Mouse (Mus musculus): Measurements from ENCODE around the gene Pdik1l. TPM values are rescaled to one million over a fixed set of nuclear protein-coding genes. Genes with fewer than 3 reads are reported as not detected.

Gene Pdik1l
- polyA plus RNA-seq, 1 experiment from 2014 or later: 33.9 TPM

DNA sequence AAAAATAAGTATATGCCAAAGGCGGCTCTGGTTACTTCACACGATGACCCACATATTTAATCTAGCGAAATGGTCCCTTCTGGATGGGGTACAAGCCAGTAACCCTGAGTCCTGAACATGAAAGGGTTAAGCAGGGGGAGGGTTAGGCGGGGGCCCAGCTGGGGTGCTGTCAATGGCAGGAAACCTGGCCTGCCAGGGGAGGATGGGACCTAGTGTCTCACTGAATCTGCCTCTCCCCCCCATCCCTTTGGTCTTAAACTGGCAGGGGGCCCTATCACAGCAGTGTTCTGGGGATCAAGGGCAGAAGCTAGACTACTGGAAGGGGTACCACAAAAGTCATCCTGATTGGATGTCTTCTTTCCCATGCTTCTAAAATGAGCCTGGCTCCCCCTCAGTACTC is 31.8 kb downstream of the Pdik1l start:
- Histone ChIP-seq H3K4me3 (replicated peaks) (no peak overlapping the region), H3K4me2 (no peak overlapping the region), H3K9ac (replicated peaks) (no peak overlapping the region), H3K9me3 (replicated peaks) (no peaks in the 10 kb centered on the region), H3K27me3 (replicated peaks) (peaks cover 45% of the 10 kb centered on the region), H3K27ac (replicated peaks) (no peak overlapping the region), H3K4me1 (peaks cover 49% of the 10 kb centered on the region), H3K36me3 (no peaks in the 10 kb centered on the region)
- no peak for ATAC-seq (ENCODE audit: low FRiP score)
- 27% methylated on average over 4 of the region's 4 CpGs for WGBS

DNA sequence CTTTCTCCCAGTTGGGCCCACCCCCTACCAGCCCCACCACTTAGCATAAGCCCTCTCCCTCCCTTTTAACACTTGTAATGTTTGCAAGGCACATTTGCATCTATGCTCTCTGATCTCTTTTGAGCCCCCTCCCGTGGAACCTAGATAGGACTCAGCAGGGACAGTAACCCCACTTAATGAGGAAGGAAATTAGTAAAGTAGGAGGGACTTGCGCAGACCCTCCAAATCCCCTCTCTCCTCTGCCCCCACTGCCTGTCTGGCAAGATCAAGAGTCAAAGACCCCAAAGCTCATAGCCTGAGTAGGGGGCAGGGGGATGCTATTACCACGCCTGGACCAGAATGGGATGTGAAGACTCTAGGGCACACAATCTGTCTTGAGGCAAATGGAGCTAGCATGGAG is 32.9 kb downstream of the Pdik1l start:
- peaks cover 49% of the 10 kb centered on the region for H3K27me3 ChIP-seq (replicated peaks)
- 26% methylated on average over 3 of the region's 3 CpGs for WGBS

DNA sequence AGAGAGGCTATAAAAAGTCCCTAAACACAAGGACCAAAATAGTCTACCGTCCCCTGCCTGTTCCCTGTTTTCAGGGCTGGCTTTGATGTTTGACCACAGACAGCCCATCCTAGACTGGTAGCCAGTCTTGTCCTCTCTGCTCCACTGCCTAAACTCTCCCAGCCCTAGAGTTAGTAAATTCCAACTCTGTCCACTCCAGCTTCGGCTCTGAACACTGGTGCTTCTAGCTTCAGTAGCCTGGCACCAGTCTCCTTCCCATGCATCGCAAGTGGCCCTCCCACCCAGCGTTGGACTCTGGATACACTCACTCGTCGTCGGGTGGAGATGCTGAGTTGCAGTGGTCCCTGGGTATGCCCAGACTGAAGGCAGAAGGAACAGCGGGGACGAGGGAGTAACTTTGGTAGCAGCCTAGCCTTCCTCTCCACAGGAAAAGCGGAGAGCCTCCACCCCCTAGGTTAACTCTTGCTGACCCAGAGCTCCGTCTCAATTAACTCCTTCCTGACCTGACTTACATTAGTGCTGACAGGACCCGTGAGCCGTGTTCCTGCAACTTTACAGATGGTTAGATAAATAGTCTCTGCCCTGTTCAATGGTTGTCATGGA is 33.9 kb downstream of the Pdik1l start, which contains the start of gene Grrp1:
Gene Grrp1, minus strand, starts transcription at position 385 of the 603 bp plus-strand sequence.
- Histone ChIP-seq H3K9ac (replicated peaks) (peak within 1 kb of the TSS; percentile 26; the same call in 1 of the 2 replicates), H3K27me3 (replicated peaks) (peaks cover 53% of the 10 kb centered on the region), H3K36me3 (no peaks in the 10 kb centered on the region), H3K4me1 (peaks cover 68% of the 10 kb centered on the region), H3K27ac (replicated peaks) (0 out of 2 replicates have a peak within 1 kb of the TSS, but pooled peaks have one; percentile 25), H3K4me2 (peak within 1 kb of the TSS; percentile 77), H3K4me3 (replicated peaks) (peak within 1 kb of the TSS; percentile 61), H3K9me3 (replicated peaks) (no peaks in the 10 kb centered on the region)
- 1% methylated on average over 13 of the region's 13 CpGs for WGBS
- no peak for ATAC-seq (ENCODE audit: low FRiP score)

More for the DNA sequence above, 32.9 kb downstream of the Pdik1l start:
- ATAC-seq (ENCODE audit: low FRiP score): no peak
- Histone ChIP-seq H3K9me3 (replicated peaks) (no peaks in the 10 kb centered on the region), H3K9ac (replicated peaks) (no peak overlapping the region), H3K36me3 (no peaks in the 10 kb centered on the region), H3K4me1 (peaks cover 59% of the 10 kb centered on the region), H3K27ac (replicated peaks) (no peak overlapping the region), H3K4me3 (replicated peaks) (no peak overlapping the region), H3K4me2 (no peak overlapping the region)

DNA sequence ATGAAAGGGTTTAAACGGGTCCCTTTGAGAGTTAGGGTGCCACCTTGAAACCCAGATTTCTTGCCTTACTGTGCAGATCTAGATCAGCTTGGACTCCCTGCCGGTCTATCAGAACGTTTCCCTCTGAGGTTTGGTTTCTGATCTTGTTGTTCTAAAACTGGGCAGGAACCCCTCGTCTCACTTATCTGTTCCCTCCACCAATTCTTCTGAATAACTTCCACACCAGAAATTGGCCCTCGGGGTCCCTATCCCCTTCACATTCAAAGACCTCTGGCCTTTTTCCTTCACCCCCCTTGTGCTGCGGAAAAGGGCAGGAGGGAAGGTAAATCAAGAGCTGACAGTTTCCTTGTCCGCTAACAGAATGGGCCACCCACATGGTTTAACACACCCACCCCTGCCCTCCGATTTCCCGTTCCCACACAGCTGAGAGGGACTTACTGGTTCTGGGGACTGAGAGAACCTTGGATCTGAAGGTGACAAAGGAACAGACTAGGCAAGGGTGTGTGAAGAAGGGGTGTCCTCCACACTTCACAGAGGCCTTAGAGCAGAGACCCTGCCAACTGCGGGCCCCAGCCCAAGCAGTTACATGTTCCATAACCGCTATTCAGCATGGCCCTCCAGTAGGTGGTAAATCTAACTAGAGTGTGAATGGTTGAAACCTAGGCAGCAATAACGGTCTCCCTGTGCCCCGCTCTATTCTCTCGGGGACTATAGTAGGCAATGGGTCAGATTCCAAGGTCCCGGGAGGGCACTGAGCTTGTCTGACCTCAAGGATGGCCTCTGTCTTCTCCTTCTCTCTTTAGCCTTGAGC is 34.6 kb downstream of the Pdik1l start:
- Histone ChIP-seq H3K27me3 (replicated peaks) (peaks cover 59% of the 10 kb centered on the region), H3K4me3 (replicated peaks) (peak overlapping the region; percentile 61), H3K27ac (replicated peaks) (peak overlapping the region; percentile 25; the same call in 1 of the 2 replicates), H3K9ac (replicated peaks) (peak overlapping the region; percentile 70; the same call in 1 of the 2 replicates), H3K4me1 (peaks cover 68% of the 10 kb centered on the region), H3K9me3 (replicated peaks) (no peaks in the 10 kb centered on the region), H3K4me2 (peak overlapping the region; percentile 77), H3K36me3 (no peaks in the 10 kb centered on the region)
- no peak for ATAC-seq (ENCODE audit: low FRiP score)
- WGBS: 8% methylated on average over 15 of the region's 15 CpGs

DNA sequence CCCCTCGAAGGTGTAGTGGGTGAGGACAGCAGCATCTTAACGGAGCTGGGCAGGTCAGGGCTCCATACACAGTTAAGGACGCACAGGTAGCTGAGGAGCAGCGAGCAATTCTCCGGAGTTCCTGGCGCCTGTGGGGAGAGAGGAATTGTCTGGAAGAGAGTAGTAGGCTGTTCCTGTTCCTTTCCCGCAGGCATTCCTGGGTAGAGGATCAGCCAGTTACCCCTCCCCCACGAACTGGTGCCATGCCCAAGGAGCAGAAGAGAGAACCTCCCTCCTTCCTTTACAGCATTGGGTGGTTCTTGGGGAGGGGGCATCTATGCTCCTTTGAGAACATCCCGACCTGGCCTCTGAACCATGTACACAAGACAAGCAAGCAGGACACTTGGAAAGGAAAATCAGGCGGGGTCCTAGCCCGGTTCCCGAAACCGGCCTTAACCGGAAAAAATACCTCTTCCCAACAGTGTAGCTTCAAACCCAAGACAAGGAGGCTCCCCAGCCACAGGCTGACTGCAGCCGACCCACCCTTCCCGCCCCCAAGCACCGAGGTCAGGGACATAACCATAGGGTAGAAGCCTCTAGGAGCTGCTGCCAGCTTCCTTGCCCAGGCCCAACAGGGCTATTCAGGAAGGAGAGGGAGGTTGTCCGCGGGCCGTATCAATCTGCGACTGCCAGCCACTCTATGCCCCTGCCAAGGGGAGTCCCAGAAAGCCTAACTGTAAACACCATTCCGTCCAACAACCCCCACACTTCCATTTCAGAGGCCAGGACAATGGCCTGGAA is 35.4 kb downstream of the Pdik1l start:
- peak; percentile 22; the same call in 1 of the 2 replicates for ATAC-seq (ENCODE audit: low FRiP score)
- peaks cover 68% of the 10 kb centered on the region for H3K4me1 ChIP-seq
- peaks cover 66% of the 10 kb centered on the region for H3K27me3 ChIP-seq (replicated peaks)

DNA sequence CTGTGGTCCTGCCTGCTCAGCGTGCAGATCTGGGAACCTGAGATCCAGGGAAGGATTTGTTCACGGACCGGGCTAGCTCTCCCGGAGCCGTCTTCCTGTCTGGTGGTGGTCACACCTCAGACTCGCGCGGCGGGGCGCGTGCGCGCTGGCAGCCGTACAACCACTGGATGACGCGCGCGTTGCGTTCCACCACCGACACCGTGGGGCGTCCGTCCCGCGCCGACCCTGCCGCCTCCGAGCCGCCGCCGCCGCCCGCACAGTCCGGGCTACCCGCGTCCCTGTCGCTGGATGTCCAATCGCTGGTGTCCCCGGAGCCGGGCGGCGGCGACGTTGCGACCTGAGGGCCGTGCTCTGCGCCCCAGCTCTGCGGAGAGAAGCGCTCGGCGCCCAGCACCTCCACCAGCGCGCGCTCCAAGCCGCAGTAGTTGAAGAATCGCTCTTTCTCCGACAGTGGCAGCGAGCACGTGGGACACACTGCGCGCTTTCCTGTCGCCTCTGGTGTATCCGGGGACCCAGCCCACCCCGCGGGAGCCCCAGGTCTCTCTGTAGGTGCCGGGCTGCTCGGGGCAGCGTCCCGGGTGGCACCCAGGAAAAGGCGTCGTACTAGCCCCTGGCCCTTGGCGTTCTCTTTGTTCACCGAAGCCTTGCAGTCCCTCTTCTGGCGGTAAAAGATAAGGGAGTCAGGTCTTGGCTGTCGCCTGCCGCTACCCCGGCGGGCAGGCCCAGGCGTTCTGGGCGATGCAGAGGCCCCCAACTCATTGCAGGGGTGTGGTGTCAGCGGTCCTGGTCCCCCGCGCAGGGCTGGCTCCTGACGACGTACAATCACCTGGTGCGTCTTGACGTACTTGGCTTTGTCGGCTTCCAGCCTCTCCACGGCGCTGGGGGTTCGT is 36.2 kb downstream of the Pdik1l start:
- H3K4me2 ChIP-seq: peak overlapping the region; percentile 77
- peaks cover 73% of the 10 kb centered on the region for H3K27me3 ChIP-seq (replicated peaks)
- H3K27ac ChIP-seq (replicated peaks): peak overlapping the region; percentile 89
- H3K4me3 ChIP-seq (replicated peaks): peak overlapping the region; percentile 61
- H3K36me3 ChIP-seq: no peaks in the 10 kb centered on the region
- peaks cover 66% of the 10 kb centered on the region for H3K4me1 ChIP-seq
- no peaks in the 10 kb centered on the region for H3K9me3 ChIP-seq (replicated peaks)
- peak overlapping the region; percentile 70 for H3K9ac ChIP-seq (replicated peaks)
- under 1% methylated on average over 76 of the region's 91 CpGs for WGBS
- peak; percentile 71 for ATAC-seq (ENCODE audit: low FRiP score)

More for the DNA sequence above, 35.4 kb downstream of the Pdik1l start:
- H3K9ac ChIP-seq (replicated peaks): peak overlapping the region; percentile 70
- H3K36me3 ChIP-seq: no peaks in the 10 kb centered on the region
- peak overlapping the region; percentile 89 for H3K27ac ChIP-seq (replicated peaks)
- H3K4me3 ChIP-seq (replicated peaks): peak overlapping the region; percentile 61
- 7% methylated on average over 22 of the region's 22 CpGs for WGBS
- H3K4me2 ChIP-seq: peak overlapping the region; percentile 77
- no peaks in the 10 kb centered on the region for H3K9me3 ChIP-seq (replicated peaks)

DNA sequence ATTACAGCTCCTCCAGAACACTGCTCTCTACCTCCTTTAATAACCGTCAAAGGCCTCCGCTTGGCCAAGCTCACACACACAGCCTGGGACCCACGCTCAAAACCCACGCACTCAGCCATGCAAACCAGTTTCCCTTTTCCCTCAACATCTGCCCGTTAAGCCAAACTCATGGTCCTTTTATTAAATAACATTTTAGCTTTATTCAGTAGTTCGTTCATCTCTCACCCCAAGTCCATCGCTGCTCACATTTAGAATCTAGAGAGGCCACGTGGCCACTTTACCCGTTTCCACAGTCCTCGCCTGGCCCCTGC is 36.8 kb downstream of the Pdik1l start:
- H3K4me3 ChIP-seq (replicated peaks): peak overlapping the region; percentile 61
- 9% methylated on average over 10 of the region's 10 CpGs for WGBS
- peak overlapping the region; percentile 70 for H3K9ac ChIP-seq (replicated peaks)
- peak overlapping the region; percentile 77 for H3K4me2 ChIP-seq
- peaks cover 66% of the 10 kb centered on the region for H3K4me1 ChIP-seq
- H3K27ac ChIP-seq (replicated peaks): peak overlapping the region; percentile 89
- no peak for ATAC-seq (ENCODE audit: low FRiP score)
- H3K27me3 ChIP-seq (replicated peaks): peaks cover 69% of the 10 kb centered on the region
- no peaks in the 10 kb centered on the region for H3K9me3 ChIP-seq (replicated peaks)
- H3K36me3 ChIP-seq: no peaks in the 10 kb centered on the region

DNA sequence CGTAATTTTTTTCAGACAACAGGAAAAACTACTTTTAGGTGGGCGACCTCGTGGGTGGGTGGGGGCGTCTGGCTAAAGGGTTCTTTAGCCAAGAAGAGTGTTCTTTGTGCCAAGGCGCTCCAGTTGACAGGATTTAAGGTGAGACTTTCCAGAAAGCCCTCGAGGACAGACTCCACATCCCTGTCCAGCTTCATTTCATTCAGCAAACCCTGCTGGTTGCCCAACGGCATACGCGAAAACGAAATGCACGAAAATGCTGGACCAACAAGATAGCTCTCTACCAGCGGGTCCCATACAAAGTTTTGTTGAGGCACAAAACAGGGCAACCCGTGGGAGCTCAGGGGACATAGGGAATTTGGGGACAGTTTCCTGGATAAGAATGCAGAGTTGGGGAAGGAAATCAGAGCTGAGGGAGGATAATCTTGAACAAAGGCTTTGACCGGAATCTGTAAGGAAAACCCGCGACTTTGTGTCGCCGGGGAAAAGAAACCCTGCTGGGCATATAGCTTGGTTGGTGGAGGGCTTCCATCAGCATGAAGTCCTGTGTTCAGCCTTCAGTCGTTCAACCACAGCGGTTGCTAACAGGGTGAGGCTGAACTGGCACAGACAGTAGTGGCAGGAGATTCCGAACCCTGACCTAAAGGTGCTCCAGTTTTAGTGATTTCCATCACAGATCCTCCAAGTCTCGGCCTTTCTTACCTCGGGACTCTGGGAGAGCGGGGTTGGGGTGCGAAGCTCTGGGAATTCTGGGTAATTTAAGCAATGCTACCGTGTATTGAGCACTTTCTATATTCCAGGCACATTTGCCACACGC is 37.4 kb downstream of the Pdik1l start:
- WGBS: 8% methylated on average over 27 of the region's 27 CpGs
- Histone ChIP-seq H3K36me3 (no peaks in the 10 kb centered on the region), H3K27me3 (replicated peaks) (peaks cover 65% of the 10 kb centered on the region), H3K9ac (replicated peaks) (peak overlapping the region; percentile 70), H3K9me3 (replicated peaks) (no peaks in the 10 kb centered on the region), H3K4me2 (peak overlapping the region; percentile 77), H3K27ac (replicated peaks) (peak overlapping the region; percentile 89), H3K4me1 (peaks cover 67% of the 10 kb centered on the region), H3K4me3 (replicated peaks) (peak overlapping the region; percentile 61)
- no peak for ATAC-seq (ENCODE audit: low FRiP score)

DNA sequence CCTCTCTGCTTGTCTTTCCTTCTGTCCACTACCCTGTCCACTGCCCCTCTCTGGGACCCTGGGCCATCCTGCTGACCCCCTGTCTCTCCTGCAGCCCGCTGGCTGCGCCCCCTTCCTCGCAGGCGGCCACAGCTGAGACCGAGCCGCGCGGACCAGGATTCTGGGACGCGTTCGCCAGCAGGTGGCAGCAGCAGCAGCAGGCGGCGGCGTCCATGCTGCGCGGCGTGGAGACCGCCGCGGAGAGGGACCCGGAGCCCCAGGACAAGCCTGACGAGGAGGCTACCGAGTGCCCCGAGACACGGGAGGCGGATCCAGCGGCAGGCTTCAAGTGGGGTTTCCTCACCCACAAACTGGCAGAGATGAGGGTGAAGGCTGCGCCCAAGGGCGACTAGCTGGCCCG is 38.0 kb downstream of the Pdik1l start:
- Histone ChIP-seq H3K27ac (replicated peaks) (no peak overlapping the region), H3K27me3 (replicated peaks) (peaks cover 58% of the 10 kb centered on the region), H3K4me2 (peak overlapping the region; percentile 77), H3K9ac (replicated peaks) (peak overlapping the region; percentile 45), H3K36me3 (no peaks in the 10 kb centered on the region), H3K4me3 (replicated peaks) (peak overlapping the region; percentile 61), H3K4me1 (peaks cover 72% of the 10 kb centered on the region), H3K9me3 (replicated peaks) (no peaks in the 10 kb centered on the region)
- WGBS: under 1% methylated on average over 30 of the region's 30 CpGs
- peak; percentile 25; the same call in 1 of the 2 replicates for ATAC-seq (ENCODE audit: low FRiP score)

DNA sequence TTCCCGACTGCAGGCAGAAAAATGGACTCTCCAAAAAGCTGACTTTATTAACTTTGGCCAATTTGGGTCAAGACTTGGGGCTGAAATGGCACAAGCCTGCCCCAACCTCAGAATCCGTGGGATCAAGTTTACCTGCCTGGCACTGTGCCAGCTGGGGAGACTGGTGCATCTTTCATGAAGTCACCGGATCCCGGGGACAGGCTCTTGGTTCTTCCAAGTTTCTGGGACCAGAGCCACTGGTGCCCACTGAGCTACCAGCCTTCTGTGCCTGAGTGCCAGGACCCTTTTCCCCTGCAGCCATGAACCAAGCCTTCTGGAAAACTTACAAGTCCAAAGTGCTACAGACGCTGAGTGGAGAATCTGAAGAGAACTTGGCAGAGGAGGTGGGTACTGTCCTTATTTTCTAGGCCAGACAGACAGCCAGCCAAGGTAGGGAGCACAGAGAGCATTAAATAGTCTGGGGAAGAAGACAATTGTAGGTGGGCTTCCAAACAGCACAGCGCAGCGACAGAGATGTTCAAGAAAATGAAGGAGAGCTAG is 40.9 kb downstream of the Pdik1l start, which contains the start of gene Gm30191:
Gene Gm30191, plus strand, starts transcription at position 217 of the 540 bp plus-strand sequence.
- Histone ChIP-seq H3K36me3 (no peaks in the 10 kb centered on the region), H3K4me3 (replicated peaks) (peak within 1 kb of the TSS; percentile 86), H3K9me3 (replicated peaks) (no peaks in the 10 kb centered on the region), H3K27me3 (replicated peaks) (peaks cover 32% of the 10 kb centered on the region), H3K27ac (replicated peaks) (peak within 1 kb of the TSS; percentile 33; the same call in 1 of the 2 replicates), H3K9ac (replicated peaks) (peak within 1 kb of the TSS; percentile 84), H3K4me2 (peak within 1 kb of the TSS; percentile 93), H3K4me1 (peaks cover 55% of the 10 kb centered on the region)
- ATAC-seq (ENCODE audit: low FRiP score): no peak
- WGBS: 72% methylated on average over 7 of the region's 7 CpGs

Data from neural tube, embryonic 15.5 days (tissue).